Mouse (Mus musculus) CH12F3 (cell line): ENCODE results near the gene Fancc.
"Not testable (repeated sequence)": the region's sequence is repeated elsewhere in the genome, so short reads cannot be mapped to it uniquely, and the experiment has no call there.

Experiments used
- in situ Hi-C: fragments of 300-500 bp; cut with MboI; formaldehyde crosslinking; loops from 2 replicates; pipeline ENCODE4 v1.14.3; 2020; ENCODE audit warnings: low sequenced_read_pairs

Fancc gene

GRCm38 (mm10) chr13:63356558-63356957 is 140.5 kb downstream of the Fancc start:
- in situ Hi-C loops = no loop called here

GRCm38 (mm10) chr13:63356101-63356500 is 141.0 kb downstream of the Fancc start:
- in situ Hi-C loops = no loop called here

GRCm38 (mm10) chr13:63353312-63353711 is 143.8 kb downstream of the Fancc start:
- in situ Hi-C loops = not testable (repeated sequence)

GRCm38 (mm10) chr13:63350076-63350475 is 147.0 kb downstream of the Fancc start:
- in situ Hi-C loops = no loop called here

- in situ Hi-C loops = no loop called here
These were observed 149.4 kb downstream of the Fancc start for GRCm38 (mm10) chr13:63347639-63348038.

GRCm38 (mm10) chr13:63345476-63346225 is 151.4 kb downstream of the Fancc start:
- in situ Hi-C loops = no loop called here

- in situ Hi-C loops = no loop called here
These were observed 152.6 kb downstream of the Fancc start for GRCm38 (mm10) chr13:63344481-63344880.

GRCm38 (mm10) chr13:63342781-63343180 is 154.3 kb downstream of the Fancc start:
- in situ Hi-C loops = no loop called here

GRCm38 (mm10) chr13:63339946-63340345 is 157.1 kb downstream of the Fancc start:
- in situ Hi-C loops = no loop called here

- in situ Hi-C loops = no loop called here
These were observed 159.7 kb downstream of the Fancc start for GRCm38 (mm10) chr13:63337239-63337960.

- in situ Hi-C loops = no loop called here
These were observed 160.7 kb downstream of the Fancc start for GRCm38 (mm10) chr13:63336335-63336734.

GRCm38 (mm10) chr13:63335421-63336134 is 161.5 kb downstream of the Fancc start:
- in situ Hi-C loops = no loop called here

GRCm38 (mm10) chr13:63332576-63333300 is 164.3 kb downstream of the Fancc start:
- in situ Hi-C loops = no loop called here

GRCm38 (mm10) chr13:63331379-63331778 is 165.7 kb downstream of the Fancc start:
- in situ Hi-C loops = no loop called here

GRCm38 (mm10) chr13:63330236-63330860 is 166.7 kb downstream of the Fancc start:
- in situ Hi-C loops = no loop called here

- in situ Hi-C loops = loop anchor here (10.0 kb wide), 2 partner anchors 281 to 401 kb away; no protein-coding TSS in a partner anchor
These were observed 171.1 kb downstream of the Fancc start for GRCm38 (mm10) chr13:63326015-63326414.

- in situ Hi-C loops = loop anchor here (10.0 kb wide), 2 partner anchors 280 to 400 kb away; no protein-coding TSS in a partner anchor
These were observed 171.9 kb downstream of the Fancc start for GRCm38 (mm10) chr13:63324978-63325848.

- in situ Hi-C loops = loop anchor here (10.0 kb wide), 2 partner anchors 280 to 400 kb away; no protein-coding TSS in a partner anchor
These were observed 172.8 kb downstream of the Fancc start for GRCm38 (mm10) chr13:63324311-63324710.
